Mouse (Mus musculus): ENCODE results near the gene Gm28048.

GRCm38 (mm10) chr11:22824049-22824705, 157.7 kb downstream of the Gm28048 start:
- no peak for TF ChIP-seq CTCF (IDR thresholded peaks at IDR 0.05; ENCODE audit: borderline replicate concordance, extremely low read depth, insufficient read depth, insufficient read length)
- TF ChIP-seq POLR2A (IDR thresholded peaks at IDR 0.05; ENCODE audit: borderline replicate concordance, extremely low read depth, insufficient read depth, insufficient read length, poor library complexity, severe bottlenecking): no peak
